Mouse (Mus musculus) retina, adult 2 months (tissue): Measurements from ENCODE around the gene Opn5.
A peak's percentile ranks its signal among the peaks of the same experiment; 100 is the strongest.

Experiments
- DNase-seq: peaks from one replicate; pipeline ENCODE4 v3.0.0-alpha.2; 2012; ENCODE audit warnings: low read depth, low spot score

Gene Opn5

DNA sequence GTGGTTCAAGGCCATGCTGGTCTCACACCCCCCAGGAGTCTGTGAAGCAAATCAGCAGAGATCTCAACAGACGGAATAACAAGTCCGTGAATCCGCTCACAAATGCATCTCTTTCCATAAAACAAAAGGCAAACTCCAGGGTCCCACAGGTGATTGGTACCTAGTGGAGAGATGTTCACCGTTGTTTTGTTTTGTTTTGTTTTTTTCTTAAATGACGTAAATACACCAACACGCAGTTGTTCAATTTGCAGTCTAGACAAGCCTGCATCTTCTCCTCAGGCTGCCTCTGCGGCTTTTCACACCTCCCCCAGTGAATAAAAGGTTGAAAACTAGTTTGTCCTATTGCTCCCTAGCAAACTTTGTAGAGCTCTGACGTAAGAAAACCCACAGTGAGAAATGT is at the start of gene Opn5:
TSS of gene Opn5 (minus strand) at position 101 of the 400 bp plus-strand sequence.
- no peak for DNase-seq

DNA sequence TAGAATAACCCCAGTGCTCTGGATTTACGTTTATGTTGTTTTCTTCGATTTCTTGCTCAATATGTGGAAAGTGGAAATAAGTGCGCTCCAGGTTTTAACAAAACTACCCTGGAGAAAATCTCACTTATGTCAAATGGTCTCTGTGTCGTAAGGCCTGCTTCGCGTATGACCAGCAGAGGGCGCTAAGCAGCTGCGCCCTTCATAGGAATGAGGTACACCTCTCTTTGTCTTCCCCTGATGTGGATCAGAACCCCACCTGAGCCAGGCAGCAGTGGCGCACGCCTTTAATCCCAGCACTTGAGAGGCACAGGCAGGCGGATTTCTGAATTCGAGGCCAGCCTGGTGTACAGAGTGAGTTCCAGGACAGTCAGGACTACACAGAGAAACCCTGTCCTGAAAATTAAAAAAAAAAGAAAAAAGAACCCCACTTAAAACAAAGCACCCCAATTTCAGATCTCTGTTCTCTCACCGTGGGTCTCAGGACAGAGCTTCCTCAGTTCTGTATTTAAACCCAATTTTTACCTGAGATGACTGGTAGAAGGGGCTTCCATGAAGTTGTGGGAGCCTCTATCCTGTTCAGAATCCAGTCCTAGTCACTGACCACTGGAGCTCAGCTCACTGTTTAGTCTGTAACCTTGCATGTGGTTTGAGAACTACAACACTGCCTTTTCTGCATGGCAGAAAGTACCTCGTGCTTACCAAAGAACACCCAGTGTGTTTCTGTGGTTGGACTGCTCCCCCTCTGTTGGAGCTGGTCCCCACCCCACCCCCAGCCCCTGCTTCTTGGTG is 47.6 kb upstream of the Opn5 start:
- peak; percentile 8 for DNase-seq

DNA sequence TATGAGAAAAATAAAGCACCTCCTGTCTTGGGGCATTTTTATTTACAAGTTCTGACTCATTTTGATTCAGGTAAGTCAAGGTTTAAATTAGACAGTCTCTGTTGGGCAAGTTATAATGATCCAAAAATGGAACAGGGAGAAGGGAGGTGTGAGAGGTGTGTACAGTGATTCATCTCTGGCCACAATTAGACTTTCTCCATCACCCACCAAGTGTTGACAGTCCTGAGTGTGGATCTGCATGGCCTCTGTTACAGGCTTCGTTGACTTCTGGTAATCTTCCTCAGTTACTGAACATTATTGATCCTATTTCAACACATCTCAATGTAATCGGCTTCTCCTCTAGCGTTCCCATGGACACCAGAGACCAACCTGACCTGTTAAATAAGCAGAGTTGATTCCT is 32.2 kb upstream of the Opn5 start:
- no peak for DNase-seq

DNA sequence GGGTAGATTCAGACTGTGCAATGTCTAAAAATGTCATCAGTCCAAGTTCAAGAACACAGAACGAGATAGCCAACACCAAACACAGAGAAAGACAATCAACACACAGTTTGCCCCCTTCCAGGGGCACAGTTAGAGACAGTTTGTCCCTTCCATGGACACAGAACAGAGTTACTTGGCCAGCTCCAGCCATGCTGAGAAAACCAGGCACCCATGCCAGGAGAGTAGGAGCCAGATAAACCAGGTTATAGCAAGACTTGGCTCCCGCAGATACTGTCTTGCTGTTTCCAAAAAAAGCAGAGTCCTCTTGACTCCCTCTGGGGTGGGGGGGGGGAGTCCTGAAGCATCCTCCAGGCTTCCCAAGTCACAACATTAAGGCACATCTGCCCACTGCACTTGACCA is 19.0 kb upstream of the Opn5 start:
- no peak for DNase-seq

DNA sequence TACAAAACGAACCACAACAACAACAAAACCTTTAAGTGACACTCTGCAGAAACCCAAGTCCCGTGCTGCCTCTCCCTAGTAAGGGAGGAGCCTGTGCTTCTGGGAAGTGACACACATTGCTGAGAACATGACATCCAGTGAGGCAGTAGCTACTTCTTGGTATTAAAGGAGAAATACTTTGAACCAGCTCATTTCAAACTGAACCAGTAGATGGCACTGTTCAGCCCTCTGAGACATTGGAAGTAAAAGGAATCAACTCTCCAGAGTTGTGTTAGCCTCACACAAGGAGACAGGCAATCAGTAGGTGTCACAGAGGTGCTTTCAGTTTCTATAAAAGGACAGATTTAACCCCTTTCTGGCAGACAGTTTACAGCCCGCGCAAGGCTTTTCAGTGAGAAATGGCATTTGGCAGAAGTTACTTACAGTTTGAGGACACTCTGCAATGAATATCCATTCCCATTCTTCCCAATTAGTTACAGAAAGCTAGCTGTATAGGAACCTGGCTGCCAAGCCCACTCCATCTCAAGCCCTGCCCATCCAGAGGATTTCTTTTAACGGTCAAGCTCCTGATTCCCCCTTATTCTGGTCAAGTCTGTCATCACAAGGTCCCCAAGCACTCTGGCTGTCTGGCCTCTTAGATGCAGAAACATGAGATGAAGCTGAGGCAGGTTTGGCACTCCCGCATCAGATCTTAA is 2.0 kb upstream of the Opn5 start:
- peak; percentile 23 for DNase-seq

DNA sequence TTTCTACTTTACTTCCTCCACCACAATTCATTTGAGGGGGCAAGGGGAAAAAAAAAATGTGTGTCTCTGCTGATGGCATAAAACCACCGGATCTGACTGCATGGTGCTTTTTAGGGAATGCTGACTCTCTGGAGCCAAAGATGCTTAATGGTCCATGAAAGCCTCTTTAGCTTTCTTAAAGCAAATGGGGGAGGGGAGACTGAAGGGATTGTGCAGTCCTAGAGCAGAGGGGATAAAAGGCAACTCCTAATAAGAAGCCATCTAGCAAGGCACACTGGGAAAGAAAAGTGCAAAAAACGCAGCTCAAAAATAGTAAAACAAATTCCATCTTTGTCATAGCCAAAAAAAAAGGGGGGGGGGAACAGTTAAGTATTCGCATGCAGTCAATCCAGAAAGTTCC is 2.9 kb downstream of the Opn5 start:
- DNase-seq = no peak

DNA sequence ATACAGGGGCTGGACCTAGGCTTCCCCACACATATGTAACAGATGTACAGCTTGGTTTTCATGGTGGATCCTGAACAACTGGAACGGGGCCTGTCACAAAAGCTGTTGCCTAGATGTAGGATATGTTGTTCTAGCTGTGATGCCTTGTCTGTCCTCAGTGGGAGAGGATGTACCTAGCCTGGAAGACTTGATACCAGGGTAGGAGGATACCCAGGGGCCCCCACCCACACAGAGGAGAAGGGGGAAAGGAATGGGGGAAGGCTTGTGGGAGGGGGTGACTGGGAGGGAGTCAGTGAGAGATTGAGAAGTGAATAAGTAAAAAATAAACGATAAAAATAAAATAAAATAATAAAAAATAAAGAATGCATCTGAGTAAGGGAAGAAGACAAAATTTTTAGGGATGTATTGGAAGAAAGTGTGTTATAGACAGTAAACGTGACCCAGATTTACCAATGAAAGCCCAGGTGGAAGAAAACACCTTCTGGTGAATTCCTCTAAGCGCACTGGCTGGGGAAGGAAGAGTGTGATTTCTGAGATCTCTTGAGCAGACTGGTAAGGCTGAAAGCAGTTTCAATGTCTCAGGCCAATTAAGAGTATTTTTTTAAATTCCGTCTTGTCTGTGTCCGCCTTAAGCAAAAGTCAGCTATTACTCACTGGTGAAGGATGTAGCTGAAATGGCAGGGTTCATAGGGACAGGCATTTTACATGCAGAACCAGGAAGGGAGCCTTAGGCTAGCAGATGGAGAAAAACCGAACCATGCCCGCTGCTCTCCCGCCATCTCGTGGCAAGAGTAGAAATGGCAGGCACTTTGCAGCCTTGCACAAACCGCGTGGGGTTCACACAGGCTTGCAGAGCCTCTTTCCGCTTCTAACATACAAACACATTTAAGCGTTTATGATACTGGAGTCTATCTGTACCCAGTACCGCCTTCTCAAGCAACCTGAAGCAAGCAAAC is 8.1 kb downstream of the Opn5 start:
- DNase-seq = peak; percentile 48

DNA sequence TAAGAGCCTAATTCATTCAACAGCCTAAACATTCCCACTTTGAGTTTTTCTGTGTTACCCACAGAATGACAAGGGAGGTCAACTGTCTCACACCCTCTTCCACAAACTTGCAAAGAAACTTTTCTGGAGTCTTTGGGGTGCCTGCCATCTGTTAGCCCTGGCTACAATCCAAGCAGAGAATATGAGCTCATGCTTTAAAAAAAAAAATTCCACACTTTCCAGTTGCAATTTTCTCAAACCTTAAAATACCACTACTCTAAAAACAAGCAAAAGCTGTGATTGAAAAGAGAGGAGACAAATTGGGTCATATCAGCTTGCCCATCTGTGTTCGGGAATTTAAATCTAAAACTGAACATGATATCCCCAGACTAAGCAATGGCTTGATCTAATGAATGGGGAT is 24.7 kb downstream of the Opn5 start:
- DNase-seq = no peak

DNA sequence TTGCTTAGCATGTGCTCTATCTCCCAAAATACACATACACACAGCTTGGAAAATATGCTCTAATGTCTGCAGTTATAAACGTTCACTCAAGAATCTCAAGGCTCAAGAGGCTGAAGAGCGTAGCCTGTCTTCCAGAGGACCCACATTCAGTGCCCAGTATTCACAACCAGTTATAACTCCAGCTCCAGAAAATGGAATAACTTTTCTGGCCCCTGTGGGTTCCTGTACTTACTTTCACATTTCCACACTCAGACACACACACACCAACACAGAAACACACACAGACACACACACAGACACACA is 28.2 kb downstream of the Opn5 start:
- no peak for DNase-seq

DNA sequence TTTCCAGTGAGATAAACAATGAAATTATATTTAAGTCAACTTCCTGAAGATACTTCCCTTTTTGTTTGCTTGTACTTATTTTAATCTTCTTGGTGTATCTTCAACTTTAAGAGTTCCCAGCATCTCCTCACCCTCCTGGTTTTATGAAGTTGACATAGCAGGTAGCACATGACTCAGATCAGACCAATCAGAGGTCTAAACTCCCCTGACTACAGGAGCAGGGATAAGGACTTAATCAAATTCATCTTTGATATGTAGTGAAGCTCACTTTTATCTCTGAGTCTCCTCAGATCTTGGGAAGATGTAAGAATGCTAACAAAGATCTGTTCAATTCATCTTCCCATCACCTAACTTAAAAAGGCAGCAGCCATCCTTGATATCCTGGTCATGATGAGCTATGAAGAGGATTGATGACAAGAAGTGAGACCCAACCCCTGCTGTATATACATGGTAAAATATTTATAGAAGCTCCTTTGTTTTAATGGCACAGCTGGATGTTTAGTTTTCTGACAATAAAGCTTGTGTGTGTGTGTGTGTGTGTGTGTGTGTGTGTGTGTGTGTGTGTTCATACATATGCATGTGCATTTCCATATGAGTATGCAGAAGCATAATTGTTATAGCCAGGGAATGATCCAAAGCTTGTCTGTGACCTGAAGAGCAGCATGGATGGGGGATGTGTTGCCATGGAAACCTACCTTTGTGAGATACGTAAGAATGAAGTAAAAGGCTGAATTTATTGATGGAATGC is 28.7 kb downstream of the Opn5 start:
- no peak for DNase-seq

DNA sequence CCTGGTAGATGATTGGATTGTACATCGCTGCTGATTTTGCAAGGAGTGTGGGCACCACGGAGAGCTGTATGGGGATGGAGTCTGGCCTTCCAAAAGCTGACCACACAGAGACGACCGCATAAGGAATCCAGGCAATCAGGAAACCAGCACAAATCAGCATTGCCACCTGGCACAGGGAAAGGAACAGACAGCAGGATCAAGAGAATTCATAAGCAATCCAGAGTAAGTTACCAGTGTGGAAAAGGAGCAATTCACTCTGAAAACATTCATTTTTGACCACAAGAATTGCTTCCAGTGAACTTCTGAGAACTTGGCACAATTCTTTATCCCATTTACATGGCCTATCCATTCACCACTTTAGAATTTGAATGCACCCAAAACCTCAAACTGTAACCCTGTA is 30.6 kb downstream of the Opn5 start:
- DNase-seq = no peak

DNA sequence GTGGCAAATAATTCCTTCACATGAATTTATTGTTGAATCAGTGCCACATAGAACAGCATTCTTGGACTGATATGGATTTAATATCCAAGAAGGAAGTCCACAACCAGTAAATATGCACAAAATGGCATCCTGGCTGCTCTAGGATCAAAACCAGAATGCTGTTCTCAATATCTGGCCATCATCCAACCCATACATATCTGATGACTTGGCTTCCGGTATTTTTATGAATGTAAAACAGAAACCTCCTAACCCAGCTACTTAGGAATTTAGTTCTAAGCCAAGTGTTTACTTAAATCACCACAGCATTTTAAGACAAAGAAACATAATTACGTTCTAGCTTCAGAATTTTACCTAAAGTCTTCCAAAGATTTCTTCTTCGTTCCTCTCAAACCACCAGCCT is 31.0 kb downstream of the Opn5 start:
- no peak for DNase-seq

DNA sequence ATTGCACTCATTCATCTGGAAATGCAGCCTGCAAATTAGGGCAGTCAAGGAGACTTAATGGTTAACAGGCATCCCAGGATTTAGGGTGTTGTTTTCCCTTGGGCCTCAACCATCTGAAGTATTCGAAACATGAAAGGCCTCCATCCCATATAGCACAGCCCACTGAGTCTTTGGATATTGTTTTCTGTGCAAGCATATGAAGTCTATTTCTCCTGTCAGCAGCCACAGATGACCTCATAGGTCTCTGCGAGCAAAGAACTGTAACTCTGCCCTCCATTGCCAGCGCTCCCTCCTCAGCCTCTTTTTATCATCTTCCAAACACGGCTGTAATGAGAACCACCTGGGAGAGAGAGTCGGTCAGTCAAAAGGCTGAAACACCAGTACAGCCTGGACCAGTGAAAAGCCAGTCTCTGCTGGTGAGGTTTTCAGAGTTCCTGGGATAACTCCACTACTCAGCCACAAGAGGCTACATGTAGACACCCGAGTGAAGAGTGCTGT is 34.5 kb downstream of the Opn5 start:
- DNase-seq = no peak

DNA sequence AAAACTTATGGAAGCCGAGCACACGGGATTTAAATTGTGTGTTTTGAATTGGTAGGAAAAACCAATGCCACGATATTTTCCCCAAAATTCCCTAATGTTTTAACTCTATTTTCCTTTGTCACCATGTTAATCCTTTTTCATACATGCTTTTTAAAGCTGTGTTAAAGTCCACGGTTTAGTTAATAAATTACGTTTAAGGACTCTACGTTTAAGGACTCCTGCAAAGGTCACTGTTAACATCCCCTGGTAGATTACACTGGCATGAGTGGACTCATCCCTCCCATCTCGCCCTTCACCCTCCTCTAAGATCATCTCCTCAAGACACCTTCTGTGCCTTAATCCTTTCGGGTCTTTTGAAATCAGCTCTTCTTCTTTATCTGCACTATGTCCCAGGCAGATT is 37.4 kb downstream of the Opn5 start:
- DNase-seq = no peak

DNA sequence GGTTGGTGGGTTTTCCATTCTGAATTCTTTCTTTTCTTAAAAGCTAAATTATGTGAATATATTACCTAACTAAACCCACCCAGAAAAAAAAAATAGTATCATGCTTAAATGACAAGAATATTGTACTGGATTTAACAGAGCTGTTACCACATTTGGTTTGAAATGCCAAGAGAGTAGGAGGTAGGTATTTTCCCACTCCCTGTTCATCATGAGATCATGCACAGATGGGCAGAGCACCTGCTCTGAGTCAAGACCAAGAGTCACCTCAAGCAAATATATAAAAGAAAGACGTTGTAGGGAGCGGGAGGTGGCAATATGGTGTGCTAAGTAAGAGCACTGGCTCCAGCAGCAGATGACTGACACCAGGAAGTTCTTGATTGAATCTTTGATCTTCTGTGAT is 61.6 kb downstream of the Opn5 start:
- no peak for DNase-seq

DNA sequence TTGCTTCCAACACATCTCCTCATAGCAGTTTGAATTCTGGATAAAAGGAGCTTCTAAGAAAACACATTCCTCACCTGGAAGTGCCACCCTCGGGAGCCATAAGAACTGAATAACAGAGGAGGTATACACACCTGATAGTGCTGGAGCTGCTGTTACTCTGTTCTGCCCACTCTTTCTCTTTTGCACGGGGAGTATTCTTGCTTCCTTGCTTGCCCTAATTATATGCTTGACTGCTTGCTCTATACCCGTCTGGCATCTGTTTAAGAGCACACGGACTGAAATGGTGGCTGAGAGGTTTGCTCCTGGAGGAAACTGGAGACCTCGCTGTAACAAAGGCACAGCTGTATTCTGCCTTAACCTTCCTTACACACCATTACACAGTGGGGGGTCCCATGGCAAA is 81.0 kb downstream of the Opn5 start:
- DNase-seq = no peak

DNA sequence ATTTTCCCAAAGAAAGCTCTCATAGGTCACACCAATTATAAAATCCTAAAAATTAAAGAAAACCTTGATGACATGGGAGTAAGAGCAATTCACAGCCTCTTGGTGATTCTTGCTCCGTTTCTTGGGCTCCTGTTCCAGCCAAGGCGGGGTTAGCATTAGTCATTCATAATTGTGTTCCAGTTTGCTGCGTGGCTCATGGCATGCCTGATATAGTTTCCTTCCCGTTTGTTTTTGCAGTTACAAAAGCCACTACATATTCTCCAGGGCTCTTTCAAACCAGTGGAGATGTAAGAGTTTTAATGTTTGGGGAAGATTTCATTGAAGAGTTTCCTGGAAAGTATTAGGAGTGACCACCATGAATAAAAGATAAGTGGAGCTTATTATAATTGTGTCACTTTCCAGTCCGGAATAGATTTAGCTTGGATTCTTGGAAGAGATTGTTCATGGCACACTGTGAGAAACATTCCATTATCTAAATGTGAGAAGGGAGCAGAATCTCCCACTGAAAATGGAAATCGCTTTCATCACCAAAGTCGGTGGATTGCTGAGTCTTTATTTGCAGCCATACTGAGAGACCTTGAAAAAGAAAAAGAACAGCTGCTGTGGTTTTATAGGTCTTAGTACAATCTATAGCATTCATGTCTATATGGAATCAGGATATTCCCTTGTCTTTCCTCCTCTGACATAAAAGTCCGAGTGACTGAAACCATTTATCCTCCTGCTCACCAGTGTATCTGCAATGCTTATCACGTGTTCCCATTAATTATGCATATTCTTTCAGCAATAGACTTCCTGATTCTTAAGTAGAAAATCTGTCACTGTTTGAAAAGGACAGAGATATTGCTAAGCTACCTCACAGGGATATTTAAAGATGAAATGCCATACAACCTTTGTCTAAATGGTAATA is 101.6 kb downstream of the Opn5 start:
- no peak for DNase-seq
